Mouse (Mus musculus): ENCODE data around the gene Serpinb12. TPM values are rescaled to one million over a fixed set of nuclear protein-coding genes. Genes with fewer than 3 reads are reported as not detected.
"Not testable (repeated sequence)": the region's sequence is repeated elsewhere in the genome, so short reads cannot be mapped to it uniquely, and the experiment has no call there.

The Serpinb12 gene
- polyA plus RNA-seq (2015; fragmentation: Nextera tagmentation; extraction: Ambion mirVana): 0.37 and 0.82 TPM in 2 replicates

DNA sequence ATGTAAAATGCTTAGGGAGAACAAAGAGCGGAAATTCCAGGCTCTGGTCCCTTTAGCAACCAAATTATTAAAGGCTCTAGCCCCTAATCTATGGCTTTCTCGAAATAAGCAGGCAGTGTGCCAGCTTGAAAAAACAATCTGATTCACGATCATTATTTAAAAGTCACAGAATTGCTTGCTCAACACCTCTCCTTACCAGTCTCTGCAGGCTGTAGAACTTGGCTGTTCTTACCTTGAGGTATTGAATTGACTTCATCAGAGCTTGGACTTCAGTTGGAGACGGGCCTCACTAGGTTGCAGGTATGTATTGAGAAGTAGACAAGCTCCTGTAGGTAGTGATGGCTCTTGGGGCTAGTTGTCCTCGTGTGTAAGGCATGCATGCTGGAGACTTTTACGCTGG, at the start of gene Serpinb12:
Gene Serpinb12 (plus strand): TSS at position 185 of the 400 bp plus-strand sequence.
- Histone ChIP-seq H3K27me3 (no peaks in the 10 kb centered on the region), H3K36me3 (no peaks in the 10 kb centered on the region), H3K4me3 (no peak within 1 kb of the TSS), H3K27ac (no peak within 1 kb of the TSS), H3K9me3 (replicated peaks) (no peaks in the 10 kb centered on the region), H3K4me1 (replicated peaks) (no peaks in the 10 kb centered on the region), H3K9ac (no peak within 1 kb of the TSS), H3K4me2 (no peak within 1 kb of the TSS)
- 68% methylated on average over 6 of the region's 6 CpGs for WGBS
- ATAC-seq (replicated peaks; ENCODE audit: insufficient number of reproducible peaks, insufficient read depth, low FRiP score, low read depth): no peak

DNA sequence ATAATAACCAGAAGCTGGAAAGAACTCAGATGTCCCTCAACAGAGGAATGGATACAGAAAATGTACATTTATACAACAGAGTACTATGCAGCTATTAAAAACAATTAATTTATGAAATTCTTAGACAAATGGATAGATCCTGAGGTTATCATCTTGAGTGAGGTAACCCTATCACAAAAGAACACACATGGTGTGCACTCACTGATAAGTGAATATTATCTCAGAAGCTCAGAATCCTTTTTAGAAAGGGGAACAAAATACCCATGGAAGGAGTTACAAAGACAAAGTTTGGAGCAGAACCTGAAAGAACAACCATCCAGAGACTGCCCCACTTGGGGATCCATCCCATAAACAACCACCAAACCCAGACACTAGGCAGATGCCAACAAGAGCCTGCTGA, 39.1 kb upstream of the Serpinb12 start:
- H3K4me2 ChIP-seq; H3K36me3 ChIP-seq; H3K9me3 ChIP-seq (replicated peaks); H3K4me1 ChIP-seq (replicated peaks); H3K4me3 ChIP-seq; ATAC-seq (replicated peaks; ENCODE audit: insufficient number of reproducible peaks, insufficient read depth, low FRiP score, low read depth); H3K9ac ChIP-seq; H3K27ac ChIP-seq; H3K27me3 ChIP-seq: not testable (repeated sequence)

DNA sequence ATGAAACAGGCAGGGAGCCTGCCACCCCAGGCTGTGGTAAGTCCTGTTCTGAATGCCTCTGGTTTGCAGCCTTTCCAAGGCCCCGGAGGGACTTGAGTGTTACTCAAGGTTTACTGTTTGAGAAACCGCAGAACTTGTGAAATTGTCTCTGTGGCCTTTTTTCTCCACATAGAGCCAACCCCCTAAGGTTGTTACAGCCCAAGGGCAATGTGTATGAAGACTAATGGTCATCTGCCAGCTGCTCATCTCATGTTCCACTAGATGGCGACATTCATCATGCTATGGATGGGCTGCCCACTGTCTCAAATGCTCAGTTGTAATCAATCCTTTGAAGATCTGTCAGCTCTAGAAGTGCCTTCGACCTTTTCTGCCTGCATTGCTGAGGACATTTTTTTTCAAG, 32.8 kb upstream of the Serpinb12 start:
- 27% methylated on average over 4 of the region's 4 CpGs for WGBS
- Histone ChIP-seq H3K9ac (no peak overlapping the region), H3K4me1 (replicated peaks) (no peaks in the 10 kb centered on the region), H3K4me3 (no peak overlapping the region), H3K36me3 (no peaks in the 10 kb centered on the region), H3K27ac (no peak overlapping the region), H3K27me3 (no peaks in the 10 kb centered on the region), H3K4me2 (no peak overlapping the region), H3K9me3 (replicated peaks) (no peaks in the 10 kb centered on the region)
- no peak for ATAC-seq (replicated peaks; ENCODE audit: insufficient number of reproducible peaks, insufficient read depth, low FRiP score, low read depth)

DNA sequence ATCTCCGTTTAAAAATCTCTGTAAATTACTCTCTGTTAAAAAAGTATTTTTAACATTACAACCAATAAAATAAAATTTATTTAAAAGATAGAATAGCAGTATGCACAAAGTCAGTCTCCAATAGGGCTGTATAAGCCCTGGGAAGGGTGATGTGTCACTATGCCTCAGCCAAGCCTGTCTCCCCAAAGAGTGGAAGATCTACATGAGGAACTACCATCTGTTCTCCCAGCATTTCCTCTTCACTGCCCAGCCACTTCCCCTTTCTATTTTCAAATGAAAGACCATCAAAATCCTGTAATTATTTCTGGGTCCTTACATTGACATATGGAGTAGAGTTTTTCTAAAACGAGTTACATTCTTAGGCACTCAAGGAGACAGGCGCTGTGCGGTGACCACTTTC, 2.3 kb upstream of the Serpinb12 start:
- H3K4me2 ChIP-seq: no peak overlapping the region
- H3K27ac ChIP-seq: no peak overlapping the region
- no peaks in the 10 kb centered on the region for H3K36me3 ChIP-seq
- H3K4me1 ChIP-seq (replicated peaks): no peaks in the 10 kb centered on the region
- no peak for ATAC-seq (replicated peaks; ENCODE audit: insufficient number of reproducible peaks, insufficient read depth, low FRiP score, low read depth)
- H3K9me3 ChIP-seq (replicated peaks): no peaks in the 10 kb centered on the region
- no peaks in the 10 kb centered on the region for H3K27me3 ChIP-seq
- H3K9ac ChIP-seq: no peak overlapping the region
- WGBS: 73% methylated on average over 4 of the region's 4 CpGs
- H3K4me3 ChIP-seq: no peak overlapping the region

DNA sequence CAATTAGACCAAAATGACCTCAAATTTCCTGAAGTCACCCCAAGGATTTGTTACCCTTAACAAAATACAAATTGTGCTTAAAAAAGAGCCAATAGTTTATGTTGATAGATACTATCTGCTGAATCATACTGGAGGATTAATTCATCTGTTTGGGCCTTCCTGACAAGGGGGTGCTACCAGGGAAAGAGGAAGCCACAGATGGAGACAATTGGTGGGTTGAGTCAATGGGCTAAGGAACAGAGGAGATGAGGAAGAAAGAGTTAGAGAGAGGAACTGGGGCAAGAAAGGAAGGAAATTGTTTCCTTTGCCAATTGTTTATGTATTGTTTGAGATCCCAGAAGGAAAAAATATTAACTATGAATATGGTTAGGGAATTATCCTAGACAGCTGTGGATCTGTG, 591 bp upstream of the Serpinb12 start:
- Histone ChIP-seq H3K4me2 (no peak overlapping the region), H3K4me1 (replicated peaks) (no peaks in the 10 kb centered on the region), H3K9me3 (replicated peaks) (no peaks in the 10 kb centered on the region), H3K27ac (no peak overlapping the region), H3K4me3 (no peak overlapping the region), H3K27me3 (no peaks in the 10 kb centered on the region), H3K9ac (no peak overlapping the region), H3K36me3 (no peaks in the 10 kb centered on the region)
- no peak for ATAC-seq (replicated peaks; ENCODE audit: insufficient number of reproducible peaks, insufficient read depth, low FRiP score, low read depth)

DNA sequence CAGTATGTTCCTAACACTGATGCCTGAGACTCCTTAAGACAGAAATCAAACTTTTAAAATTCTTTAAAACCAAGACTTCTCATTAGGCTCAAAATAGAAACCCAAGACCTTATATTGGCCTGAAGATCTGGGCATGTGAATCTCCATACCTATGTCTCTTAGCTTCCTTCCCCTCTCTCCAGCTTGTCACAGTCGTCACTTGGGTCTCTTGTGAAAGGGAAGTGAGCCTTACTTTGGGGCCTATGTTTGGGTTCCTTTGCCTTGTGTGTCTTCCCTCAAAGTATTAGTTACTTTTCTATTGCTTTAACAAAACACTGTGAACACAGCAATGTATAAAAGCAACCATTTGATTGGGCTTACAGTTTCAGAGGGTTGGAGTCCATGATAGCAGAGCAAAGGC, 13.0 kb downstream of the Serpinb12 start:
- ATAC-seq (replicated peaks; ENCODE audit: insufficient number of reproducible peaks, insufficient read depth, low FRiP score, low read depth): no peak
- Histone ChIP-seq H3K4me1 (replicated peaks) (no peaks in the 10 kb centered on the region), H3K27me3 (no peaks in the 10 kb centered on the region), H3K9ac (no peak overlapping the region), H3K4me2 (no peak overlapping the region), H3K4me3 (no peak overlapping the region), H3K9me3 (replicated peaks) (no peaks in the 10 kb centered on the region), H3K27ac (no peak overlapping the region), H3K36me3 (no peaks in the 10 kb centered on the region)
- 61% methylated on average over 1 of the region's 1 CpGs for WGBS

DNA sequence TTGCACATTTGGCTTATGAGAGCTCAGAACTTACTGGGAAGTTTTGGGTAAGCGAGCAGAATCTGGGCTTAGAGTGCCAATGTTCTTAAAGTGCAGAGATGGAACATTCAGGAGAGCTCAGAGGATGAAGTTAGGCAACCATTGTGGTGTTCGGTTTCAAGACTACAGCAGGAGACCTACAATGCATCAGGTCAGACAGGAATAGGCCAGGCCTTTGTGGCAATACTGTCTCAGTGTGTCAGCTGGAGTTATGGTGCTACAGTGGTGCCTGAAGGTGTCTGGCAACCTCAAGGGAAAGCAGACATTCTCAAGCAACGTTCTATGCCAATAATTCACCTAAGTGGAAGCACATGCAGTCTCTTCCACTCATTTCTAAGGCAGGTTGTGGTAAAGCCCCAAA, 25.7 kb downstream of the Serpinb12 start:
- H3K4me1 ChIP-seq (replicated peaks): no peaks in the 10 kb centered on the region
- no peaks in the 10 kb centered on the region for H3K9me3 ChIP-seq (replicated peaks)
- no peak overlapping the region for H3K9ac ChIP-seq
- no peaks in the 10 kb centered on the region for H3K36me3 ChIP-seq
- no peak for ATAC-seq (replicated peaks; ENCODE audit: insufficient number of reproducible peaks, insufficient read depth, low FRiP score, low read depth)
- WGBS: 65% methylated on average over 3 of the region's 3 CpGs
- no peaks in the 10 kb centered on the region for H3K27me3 ChIP-seq
- no peak overlapping the region for H3K4me3 ChIP-seq
- H3K27ac ChIP-seq: no peak overlapping the region
- H3K4me2 ChIP-seq: no peak overlapping the region

DNA sequence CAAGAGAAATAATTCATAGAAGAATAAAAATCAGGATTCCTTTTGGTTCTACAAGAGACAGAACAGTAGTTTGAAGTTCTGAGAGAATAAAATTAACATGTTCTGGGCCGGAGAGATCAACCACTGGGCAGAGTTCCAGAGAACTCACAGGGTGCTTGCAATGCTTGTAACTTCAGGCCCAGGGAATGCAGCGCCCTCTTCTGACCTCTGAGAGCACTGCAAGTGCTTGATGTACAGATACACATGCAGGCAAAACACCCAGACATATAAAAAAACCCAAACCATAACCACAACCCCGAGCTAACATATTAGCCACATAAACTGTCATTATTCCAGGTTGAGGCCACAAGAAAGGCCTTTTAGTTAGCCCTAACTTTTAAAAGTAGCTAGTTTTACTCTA, 26.8 kb downstream of the Serpinb12 start:
- no peaks in the 10 kb centered on the region for H3K9me3 ChIP-seq (replicated peaks)
- no peak overlapping the region for H3K4me2 ChIP-seq
- no peak overlapping the region for H3K27ac ChIP-seq
- H3K27me3 ChIP-seq: no peaks in the 10 kb centered on the region
- no peak for ATAC-seq (replicated peaks; ENCODE audit: insufficient number of reproducible peaks, insufficient read depth, low FRiP score, low read depth)
- no peaks in the 10 kb centered on the region for H3K4me1 ChIP-seq (replicated peaks)
- H3K36me3 ChIP-seq: no peaks in the 10 kb centered on the region
- H3K9ac ChIP-seq: no peak overlapping the region
- 26% methylated on average over 3 of the region's 3 CpGs for WGBS
- H3K4me3 ChIP-seq: no peak overlapping the region

DNA sequence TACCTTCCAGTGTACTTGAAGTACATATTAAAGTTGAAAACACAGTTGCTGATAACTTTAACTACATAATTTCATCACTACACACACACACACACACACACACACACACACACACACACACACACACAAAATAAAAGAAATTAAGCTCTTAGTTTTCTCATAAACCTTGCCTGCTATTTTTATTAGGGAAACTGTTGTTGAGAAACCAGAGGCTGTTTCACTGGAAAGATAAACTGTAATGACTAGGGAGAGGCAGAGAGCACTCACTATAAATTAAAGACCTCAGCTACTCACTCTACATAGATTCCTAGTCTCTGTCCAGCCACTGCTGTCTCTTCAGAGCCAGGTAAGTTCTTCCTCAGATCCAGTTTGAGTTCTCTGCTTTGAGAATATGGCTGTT, 46.4 kb downstream of the Serpinb12 start, which contains the start of gene Serpinb13:
Gene Serpinb13 (plus strand): TSS at position 301 of the 400 bp plus-strand sequence.
- Histone ChIP-seq H3K4me1 (replicated peaks) (no peaks in the 10 kb centered on the region), H3K27me3 (no peaks in the 10 kb centered on the region), H3K4me2 (no peak within 1 kb of the TSS), H3K36me3 (no peaks in the 10 kb centered on the region), H3K4me3 (no peak within 1 kb of the TSS), H3K9ac (no peak within 1 kb of the TSS), H3K9me3 (replicated peaks) (no peaks in the 10 kb centered on the region), H3K27ac (no peak within 1 kb of the TSS)
- ATAC-seq (replicated peaks; ENCODE audit: insufficient number of reproducible peaks, insufficient read depth, low FRiP score, low read depth): no peak

DNA sequence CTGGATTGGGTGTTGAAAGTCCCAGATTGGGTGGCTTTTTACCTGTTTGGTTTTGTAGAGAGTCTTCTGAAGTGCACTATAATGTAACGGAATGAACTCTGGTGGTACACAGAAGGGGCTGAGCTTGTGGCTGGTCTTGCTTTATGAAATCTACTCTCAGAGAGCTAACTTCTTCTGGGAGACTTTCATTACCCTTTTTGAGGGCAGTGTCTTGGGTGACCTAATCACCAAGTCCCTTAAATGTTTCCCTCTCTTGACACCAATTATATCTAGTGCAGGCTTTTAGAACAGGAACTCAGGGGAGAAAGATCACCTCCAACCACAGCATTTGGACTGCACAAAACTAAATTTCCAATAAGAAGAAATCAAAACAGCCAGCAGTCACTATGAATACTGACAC, 48.8 kb downstream of the Serpinb12 start:
- Histone ChIP-seq H3K4me2 (no peak overlapping the region), H3K4me1 (replicated peaks) (no peaks in the 10 kb centered on the region), H3K27ac (no peak overlapping the region), H3K9ac (no peak overlapping the region), H3K4me3 (no peak overlapping the region), H3K9me3 (replicated peaks) (no peaks in the 10 kb centered on the region), H3K36me3 (no peaks in the 10 kb centered on the region), H3K27me3 (no peaks in the 10 kb centered on the region)
- no peak for ATAC-seq (replicated peaks; ENCODE audit: insufficient number of reproducible peaks, insufficient read depth, low FRiP score, low read depth)
- WGBS: 74% methylated on average over 1 of the region's 1 CpGs

DNA sequence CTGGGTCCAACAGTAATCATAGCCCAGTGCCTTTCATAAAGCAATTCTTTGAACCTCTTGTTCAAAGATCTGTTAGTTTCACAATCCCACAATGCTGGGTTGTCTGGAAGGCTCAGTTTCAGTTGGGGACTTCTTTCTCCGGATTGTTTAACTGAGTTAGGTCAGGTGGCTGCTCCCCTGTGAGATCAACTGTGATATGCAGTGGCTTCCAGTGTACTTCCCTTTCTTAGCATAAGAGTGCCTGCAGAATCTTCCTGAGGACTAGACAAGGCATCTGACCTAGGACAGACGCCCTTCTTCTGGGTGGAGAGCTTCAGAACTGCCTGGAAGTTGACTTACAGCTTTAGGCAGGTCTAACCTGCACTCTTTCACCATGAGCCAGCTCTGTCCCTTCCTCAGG, 49.6 kb downstream of the Serpinb12 start:
- Histone ChIP-seq H3K4me2 (no peak overlapping the region), H3K27ac (no peak overlapping the region), H3K9ac (no peak overlapping the region), H3K4me3 (no peak overlapping the region), H3K27me3 (no peaks in the 10 kb centered on the region), H3K36me3 (no peaks in the 10 kb centered on the region), H3K9me3 (replicated peaks) (no peaks in the 10 kb centered on the region), H3K4me1 (replicated peaks) (no peaks in the 10 kb centered on the region)
- ATAC-seq (replicated peaks; ENCODE audit: insufficient number of reproducible peaks, insufficient read depth, low FRiP score, low read depth): no peak
- 67% methylated on average over 2 of the region's 2 CpGs for WGBS

DNA sequence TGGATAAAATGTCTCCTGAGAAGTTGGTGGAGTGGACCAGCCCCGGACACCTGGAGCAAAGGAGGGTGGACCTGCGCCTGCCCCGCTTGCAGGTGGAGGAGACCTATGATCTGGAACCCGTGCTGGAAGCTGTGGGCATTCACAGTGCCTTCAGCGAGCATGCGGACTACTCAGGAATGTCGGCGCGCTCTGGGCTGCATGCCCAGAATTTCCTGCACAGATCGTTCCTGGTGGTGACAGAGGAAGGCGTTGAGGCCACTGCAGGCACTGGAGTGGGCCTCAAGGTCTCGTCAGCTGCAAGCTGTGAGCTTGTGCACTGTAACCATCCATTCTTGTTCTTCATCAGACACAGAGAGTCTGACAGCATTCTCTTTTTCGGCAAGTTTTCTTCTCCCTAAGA, 66.2 kb downstream of the Serpinb12 start:
- no peak overlapping the region for H3K4me3 ChIP-seq
- H3K27me3 ChIP-seq: no peaks in the 10 kb centered on the region
- no peak overlapping the region for H3K9ac ChIP-seq
- peak; percentile 95 for ATAC-seq (replicated peaks; ENCODE audit: insufficient number of reproducible peaks, insufficient read depth, low FRiP score, low read depth)
- peaks cover 8% of the 10 kb centered on the region for H3K4me1 ChIP-seq (replicated peaks)
- WGBS: 39% methylated on average over 13 of the region's 13 CpGs
- H3K36me3 ChIP-seq: no peaks in the 10 kb centered on the region
- no peaks in the 10 kb centered on the region for H3K9me3 ChIP-seq (replicated peaks)
- peak overlapping the region; percentile 29; the same call in 1 of the 2 replicates for H3K4me2 ChIP-seq
- peak overlapping the region; percentile 76 for H3K27ac ChIP-seq
